Mouse (Mus musculus): ENCODE data around the gene Npat.

Gene Npat

GRCm38 (mm10) chr9:53609968-53610781 lies 73.3 kb downstream of the Npat start, which contains the start of gene Acat1:
TSS of gene Acat1 (minus strand) at chr9:53610382.
- DNase-seq (ENCODE audit: low read depth, low spot score) = peak; percentile 94

- DNase-seq (ENCODE audit: low read depth, low spot score) = no peak
Measured at GRCm38 (mm10) chr9:53614286-53614685, 77.4 kb downstream of the Npat start.

GRCm38 (mm10) chr9:53615246-53615645 lies 78.4 kb downstream of the Npat start:
- no peak for DNase-seq (ENCODE audit: low read depth, low spot score)

All from skeletal muscle tissue, adult 2 months (tissue).